Mouse (Mus musculus) brain, adult 2 months (tissue): Measurements from ENCODE around the gene Rps6kb2.

Experiments used
- DNase-seq: peaks from one replicate; pipeline ENCODE4 v3.0.0; 2011; ENCODE audit warnings: low read depth, low spot score

Rps6kb2 gene

DNA sequence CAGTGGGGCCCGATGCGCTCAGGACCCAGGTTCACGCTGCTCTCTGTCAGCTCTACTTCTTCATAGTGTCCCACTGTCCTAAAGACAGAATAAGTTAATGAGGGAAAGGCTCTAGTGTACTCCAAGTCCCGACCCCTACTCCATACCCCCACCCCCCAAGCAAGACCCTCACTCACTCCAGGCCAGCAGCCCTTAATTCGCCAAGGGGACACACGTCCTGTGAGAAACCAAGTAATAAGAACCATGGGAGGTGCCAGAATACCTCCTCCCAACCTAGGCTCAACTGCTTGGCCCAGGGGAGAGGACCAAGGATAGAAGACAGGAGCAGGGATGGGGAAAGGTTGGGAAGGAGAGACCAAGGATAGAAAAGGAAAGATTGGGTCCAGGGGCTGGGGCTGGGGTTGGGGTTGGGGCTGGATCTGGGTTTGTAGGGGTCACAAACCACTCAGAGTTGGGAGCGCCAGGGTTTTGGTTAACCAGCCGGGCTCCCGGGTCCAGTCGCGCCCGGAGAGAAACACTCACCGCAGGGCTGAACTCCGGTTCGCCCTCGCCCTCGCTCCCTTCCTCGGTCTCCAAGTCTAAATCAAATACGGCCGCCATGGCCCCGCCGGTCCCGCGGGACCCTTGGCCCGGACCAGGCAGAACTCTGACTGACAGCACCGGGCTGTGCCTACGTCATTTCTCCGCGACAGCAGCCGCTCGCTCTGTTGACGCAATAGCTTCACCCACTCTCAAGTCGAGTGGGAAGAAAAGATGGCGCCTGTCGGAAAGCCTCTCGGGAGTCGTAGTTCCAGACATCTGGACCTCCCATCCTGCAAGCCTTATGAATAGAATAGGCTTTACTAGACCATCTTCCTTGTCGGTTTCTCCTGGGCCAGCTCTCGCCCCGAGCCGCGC lies at the start of gene Rps6kb2:
TSS of gene Rps6kb2 (minus strand) at position 709 of the 897 bp plus-strand sequence.
- DNase-seq, result peak; percentile 99

DNA sequence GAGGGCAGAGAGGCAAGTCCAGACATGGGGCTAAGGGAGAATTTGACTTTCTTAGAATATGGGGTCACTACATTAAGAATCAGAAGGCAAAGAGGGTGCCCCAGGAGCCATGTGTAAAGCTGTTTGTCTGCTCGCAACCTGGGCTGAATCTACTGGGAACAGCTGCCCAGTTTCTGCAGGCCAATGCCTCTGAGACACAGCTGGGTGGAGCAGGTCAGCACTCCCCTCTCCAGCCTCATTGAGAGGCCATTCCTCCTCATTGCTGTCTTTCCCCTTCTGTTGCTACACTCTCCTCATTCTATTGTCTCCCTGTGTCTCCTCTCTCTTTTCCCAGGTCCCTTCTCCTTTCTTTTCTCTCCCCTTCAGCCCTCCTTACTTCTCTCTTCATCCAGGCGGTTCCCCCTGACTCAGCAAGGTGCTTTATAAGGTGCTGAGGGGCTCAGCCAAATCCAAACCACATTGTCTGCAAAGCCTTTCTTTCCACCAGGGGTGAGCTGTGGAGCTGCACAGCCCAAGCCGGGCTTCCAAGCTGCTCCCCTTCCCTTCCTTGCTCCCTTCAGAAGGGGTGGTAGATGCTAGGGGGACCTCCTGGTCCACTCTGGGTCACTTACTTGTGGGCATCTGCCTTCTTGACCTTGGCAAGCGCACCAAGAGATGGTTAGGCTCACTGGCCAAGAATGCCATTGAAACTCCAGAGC lies 48.9 kb upstream of the Rps6kb2 start:
- no peak for DNase-seq

DNA sequence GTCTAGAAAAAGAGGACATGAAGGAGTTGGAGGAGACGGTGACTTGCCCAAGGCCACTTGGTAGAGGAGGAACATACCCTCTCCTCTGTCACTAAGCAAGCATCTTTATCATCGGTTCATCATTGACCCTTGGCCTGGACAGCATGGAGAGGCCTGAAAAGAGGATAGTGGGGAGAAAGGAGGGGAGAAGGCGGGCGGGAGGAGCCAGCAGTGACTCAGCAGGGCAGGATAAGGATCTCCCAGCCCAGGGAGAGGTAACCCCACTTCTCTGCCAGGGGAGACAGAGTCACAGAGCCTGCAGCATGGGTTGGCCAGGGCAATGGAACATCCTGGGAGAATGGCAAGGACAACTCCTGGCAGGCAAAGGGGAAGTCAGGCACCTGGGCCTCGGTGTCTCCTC lies 45.4 kb upstream of the Rps6kb2 start:
- no peak for DNase-seq

DNA sequence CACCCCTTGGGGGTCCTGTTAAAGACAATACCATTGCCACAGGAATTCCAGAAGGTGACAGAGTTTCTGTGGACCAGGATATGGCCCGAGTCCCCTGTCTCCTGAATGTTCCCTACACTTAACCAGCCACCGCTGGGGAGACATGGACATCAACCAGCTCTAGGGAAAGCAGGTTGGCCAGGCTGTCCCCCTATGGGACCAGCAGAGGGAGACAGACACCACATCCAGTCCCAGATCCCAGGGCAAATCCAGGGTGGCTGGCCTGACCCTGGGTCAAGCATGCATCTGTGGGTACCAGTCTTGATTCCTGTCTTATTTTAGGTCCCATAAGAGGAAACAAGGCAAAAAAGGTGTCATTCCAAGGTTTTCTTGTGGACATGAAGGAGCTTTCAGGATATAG lies 43.8 kb upstream of the Rps6kb2 start:
- peak; percentile 83 for DNase-seq

DNA sequence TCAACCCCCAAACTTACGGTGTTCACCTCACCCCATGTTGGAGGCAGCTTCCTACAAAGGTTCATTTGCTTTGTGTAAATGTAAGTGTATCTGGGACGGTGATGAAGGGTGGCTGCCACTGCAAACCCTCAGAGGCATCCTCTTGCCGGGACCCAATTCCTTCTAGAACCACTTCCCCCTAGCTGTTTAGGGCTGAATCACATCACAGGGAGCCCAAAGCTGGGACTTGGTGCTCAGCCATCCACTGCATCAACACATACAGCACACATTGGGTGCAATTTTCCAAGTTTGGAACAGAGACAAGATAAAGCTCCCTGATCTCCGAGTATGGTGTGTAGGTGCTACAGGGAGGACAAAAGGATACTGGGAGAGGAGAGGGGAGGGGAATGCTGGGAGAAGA lies 41.7 kb upstream of the Rps6kb2 start:
- peak; percentile 63 for DNase-seq

DNA sequence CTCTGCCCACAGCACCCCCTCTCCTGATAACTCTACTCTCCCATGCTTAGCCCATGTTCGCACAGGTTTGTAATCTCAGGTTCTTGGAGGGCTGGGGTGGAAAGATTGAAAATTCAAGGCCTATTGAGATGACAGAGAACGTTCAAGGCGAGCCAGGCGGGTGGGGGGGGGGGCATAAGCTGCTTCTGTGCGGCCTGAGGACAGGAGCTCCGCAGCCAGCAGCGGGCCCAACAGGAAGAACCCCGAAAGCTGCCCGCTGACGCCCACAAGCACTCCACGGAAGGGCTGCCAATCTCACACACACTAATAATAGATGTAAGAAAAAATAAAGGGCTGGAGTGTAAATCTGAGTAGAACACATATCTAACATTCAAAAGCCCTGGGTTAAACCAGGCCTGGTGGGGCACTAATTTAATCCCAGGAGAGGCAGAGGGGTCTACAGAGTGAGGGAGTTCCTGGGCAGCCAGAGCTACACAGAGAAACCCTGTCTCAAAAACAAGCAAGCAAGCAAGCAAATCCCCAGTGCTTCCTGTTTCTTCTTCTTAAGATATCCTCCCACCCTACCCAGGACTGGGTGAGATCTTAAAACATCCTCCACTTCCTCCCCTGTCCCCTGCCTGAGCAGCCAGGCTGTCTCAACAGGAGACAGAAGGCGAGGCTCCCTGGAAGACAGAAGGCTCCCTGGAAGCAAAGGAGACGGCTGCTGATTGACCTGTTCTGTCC lies 40.6 kb upstream of the Rps6kb2 start:
- DNase-seq, result peak; percentile 66

DNA sequence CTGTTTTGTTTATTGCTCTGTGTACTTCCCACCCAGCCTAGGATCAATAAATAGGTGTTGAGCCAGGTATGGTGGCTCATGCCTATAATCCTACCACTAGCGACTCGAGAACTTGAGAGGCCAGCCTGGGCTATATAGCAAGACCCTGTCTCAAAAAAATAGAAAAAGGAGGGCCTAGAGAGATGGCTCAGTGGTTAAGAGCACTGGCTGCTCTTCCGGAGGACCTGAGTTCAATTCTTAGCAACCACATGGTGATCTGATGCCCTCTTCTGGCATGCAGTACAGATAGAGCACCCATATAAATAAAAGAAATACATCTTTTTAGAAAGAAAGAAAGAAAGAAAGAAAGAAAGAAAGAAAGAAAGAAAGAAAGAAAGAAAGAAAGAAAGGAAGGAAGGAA lies 40.0 kb upstream of the Rps6kb2 start:
- DNase-seq, result no peak

DNA sequence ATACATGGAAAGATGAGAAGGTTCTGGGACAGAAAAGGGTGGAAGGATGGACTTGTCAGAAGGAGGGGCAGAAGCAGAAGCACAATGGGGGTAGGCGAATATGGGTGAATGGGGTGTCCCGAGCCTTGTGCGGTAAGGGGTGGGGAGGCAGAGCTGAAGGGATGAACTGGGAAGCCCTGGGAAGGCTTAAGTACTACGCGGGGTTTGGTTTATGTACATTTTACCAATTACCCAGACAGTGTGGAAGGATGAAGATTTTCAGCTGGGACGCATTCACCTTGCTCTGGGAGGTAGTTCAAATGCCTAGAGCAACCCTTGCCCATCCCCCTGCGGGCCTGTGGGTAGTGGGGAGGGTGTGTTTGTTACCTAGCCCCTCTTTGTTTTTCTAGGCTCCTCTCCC lies 39.0 kb upstream of the Rps6kb2 start:
- no peak for DNase-seq

DNA sequence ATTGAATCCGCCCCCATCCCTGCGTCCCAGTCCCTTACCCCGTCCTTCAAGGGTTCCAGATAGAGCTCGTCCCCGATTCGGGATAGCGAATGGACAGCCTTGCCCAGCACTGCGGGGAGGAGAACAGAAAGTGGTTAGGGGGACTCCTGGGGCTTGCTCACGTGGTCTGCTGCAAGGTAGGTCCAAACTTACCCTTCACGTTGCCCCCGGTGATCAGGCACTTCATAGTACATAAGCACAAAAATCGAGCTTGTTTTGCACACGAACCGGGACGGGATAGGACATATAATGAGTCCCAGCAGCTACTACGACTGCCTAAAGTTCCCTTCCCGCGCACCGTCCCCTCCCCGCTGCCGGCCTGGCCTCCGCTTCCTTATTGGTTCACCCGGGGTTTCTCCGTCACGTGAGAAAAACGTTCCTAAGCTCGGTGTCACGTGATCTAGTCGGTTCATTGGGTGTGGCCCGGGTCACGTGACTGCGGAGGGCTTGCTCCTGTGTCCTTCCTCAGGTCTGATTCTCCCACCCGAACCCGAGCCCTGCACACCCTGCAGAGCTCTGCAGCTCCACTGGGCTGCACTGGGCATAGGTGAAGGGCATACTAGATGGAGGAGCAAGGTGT lies 38.2 kb upstream of the Rps6kb2 start, which contains the start of gene Rad9a:
TSS of gene Rad9a (minus strand) at position 372 of the 619 bp plus-strand sequence.
- peak; percentile 99 for DNase-seq

DNA sequence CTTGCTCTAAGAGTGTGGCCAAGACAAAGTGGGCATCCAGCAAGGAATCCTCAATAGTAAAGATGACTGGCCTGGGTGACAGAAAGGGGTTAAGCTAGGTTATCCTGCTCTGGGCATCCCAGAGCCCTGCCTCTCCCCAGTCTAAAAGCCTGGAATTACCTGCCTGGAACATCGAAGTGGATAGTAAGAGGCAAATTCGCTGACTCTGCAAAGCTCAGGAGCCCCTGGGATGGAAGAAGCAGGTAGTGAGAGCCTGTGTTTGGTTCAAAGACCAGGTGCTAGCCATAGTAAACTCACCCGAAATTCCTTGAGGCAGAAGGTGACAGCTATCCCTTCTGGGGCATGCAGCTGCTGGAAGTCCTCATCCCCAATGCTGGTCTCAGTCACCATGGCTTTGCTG lies 34.0 kb upstream of the Rps6kb2 start:
- no peak for DNase-seq

DNA sequence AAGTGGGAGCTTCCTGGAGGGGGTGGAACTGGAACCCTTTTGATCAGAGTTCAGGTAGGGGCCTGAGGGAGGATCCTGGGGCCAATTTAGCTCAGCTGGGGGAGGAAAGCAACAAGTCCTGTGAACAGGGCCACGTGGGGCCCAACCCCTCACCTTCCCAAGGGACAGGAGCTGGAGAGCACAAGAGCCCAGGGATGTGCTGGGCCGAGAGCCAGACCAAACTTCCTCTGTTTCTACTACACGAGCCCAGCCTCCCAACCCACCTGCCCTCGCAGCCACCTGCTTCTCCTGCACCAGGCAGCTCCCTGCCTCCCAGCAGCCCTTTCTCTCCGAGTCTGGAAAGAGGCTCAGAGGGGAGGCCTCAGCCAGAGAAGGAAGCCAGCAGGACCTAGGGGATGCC lies 33.4 kb upstream of the Rps6kb2 start:
- DNase-seq, result peak; percentile 49

DNA sequence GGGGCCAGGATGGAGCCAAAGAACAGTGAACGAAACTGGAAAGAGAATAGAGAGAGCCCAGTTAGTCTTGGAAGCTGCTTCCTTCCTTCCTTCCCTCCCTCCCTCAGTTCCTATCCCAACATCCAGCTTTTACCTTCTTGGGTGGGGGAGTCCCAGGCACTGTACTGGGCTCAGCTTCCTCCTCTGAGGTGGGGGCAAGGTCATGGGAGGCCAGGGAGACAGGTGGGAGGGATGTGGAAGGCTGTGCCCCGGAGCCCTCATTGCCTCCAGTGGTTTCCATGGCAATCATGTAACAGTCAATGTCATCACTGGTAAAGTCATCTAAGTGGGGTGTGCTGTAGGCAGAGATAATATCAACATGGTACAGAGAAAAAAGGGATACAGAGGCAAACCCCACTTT lies 32.9 kb upstream of the Rps6kb2 start:
- DNase-seq, result no peak

DNA sequence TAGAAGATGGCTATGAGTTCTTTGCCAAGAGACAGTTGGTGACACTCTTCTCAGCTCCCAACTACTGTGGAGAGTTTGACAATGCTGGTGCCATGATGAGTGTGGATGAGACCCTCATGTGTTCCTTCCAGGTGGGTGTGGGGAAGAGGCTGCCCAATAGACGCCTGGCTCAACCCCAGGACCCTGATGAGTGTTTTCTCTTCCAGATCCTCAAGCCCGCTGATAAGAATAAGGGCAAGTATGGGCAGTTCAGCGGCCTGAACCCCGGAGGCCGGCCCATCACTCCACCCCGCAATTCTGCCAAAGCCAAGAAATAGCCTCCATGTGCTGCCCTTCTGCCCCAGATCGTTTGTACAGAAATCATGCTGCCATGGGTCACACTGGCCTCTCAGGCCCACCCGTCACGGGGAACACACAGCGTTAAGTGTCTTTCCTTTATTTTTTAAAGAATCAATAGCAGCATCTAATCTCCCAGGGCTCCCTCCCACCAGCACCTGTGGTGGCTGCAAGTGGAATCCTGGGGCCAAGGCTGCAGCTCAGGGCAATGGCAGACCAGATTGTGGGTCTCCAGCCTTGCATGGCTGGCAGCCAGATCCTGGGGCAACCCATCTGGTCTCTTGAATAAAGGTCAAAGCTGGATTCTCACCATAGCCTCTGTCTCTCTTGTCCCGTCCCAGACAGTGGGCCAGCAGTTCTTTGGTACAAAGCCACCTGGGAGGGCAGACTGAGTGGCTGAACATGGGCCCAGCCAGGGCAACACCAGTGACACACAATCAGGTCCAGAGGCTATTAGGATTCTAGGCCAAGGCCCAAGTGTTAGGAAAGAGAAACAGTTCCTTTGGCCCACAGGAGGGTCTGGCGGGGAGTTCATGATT lies 31.9 kb upstream of the Rps6kb2 start:
- peak; percentile 89 for DNase-seq

DNA sequence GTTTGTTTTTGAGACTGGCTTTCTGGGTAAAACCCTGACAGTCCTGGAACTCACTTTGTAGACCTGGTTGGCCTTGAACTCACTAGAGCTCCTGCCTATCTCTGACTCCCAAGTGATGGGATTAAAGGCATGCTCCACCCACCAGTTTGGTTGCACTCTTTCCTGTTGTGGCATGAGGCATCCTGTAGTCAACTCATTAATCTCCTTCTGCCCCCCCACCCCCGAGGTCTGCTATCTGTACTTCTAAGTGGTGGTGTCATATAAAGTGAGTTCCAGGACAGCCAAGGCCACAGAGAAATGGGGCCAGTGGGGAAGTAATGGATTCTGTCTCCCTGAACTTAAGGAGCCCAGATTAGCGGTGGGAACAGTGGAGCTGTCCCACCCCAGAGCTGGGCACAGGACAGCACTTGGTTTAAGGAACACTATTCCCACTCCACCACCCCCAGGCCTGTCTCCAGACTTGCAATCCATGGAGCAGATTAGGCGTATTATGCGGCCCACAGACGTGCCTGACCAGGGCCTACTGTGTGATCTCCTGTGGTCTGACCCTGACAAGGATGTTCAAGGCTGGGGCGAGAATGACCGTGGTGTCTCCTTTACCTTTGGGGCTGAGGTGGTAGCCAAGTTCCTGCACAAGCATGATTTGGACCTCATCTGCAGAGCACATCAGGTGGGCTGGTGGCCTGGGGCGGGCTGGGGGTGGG lies 31.0 kb upstream of the Rps6kb2 start:
- no peak for DNase-seq

DNA sequence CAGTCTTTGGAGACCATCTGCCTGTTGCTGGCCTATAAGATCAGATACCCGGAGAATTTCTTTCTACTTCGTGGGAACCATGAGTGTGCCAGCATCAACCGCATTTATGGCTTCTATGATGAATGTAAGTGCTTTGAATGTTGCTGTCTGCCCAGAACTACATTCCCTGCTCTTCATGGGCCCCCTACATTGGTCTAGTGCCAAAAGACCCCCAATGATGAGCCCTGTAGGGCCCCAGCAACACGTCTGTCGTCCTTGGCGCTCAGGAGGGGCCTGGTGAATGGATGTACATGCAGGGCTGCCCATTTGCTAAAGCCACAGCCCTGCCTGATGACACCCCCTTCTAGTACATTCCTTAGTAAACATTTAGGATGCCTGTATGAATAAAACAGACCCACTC lies 30.0 kb upstream of the Rps6kb2 start:
- no peak for DNase-seq

DNA sequence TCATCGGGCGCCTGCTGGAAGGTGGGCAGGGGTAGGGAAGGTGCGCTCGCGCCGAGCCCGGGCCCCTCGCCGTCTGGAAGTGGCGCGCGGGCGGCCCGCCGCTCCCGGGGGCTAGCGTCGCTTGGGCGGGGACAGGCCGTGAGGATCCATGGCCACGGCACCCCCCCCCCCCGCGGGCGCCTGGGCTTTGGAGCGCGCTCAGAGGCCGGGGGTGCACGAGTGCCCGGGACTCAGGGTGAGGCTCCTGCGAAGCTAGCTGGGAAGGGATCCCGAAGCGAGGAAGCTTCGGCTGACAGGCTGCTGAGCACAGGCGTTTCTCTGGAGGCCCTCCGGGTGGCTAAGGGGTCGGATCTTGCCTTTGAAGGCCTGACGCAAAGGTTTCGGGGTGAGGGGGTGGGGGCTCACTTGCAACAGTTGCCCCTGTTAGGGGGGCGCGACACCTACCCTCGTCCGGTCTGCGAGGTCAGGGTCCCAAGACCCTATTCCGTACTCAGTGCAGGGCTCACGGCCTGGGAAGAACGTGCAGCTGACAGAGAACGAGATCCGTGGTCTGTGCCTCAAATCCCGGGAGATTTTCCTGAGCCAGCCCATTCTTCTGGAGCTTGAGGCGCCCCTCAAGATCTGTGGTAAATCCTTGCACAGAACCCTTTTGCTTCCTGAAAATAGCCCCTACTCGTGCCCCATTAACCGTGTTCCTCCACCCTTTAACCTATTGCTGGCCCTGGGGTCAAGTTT lies 29.3 kb upstream of the Rps6kb2 start:
- peak; percentile 53 for DNase-seq

DNA sequence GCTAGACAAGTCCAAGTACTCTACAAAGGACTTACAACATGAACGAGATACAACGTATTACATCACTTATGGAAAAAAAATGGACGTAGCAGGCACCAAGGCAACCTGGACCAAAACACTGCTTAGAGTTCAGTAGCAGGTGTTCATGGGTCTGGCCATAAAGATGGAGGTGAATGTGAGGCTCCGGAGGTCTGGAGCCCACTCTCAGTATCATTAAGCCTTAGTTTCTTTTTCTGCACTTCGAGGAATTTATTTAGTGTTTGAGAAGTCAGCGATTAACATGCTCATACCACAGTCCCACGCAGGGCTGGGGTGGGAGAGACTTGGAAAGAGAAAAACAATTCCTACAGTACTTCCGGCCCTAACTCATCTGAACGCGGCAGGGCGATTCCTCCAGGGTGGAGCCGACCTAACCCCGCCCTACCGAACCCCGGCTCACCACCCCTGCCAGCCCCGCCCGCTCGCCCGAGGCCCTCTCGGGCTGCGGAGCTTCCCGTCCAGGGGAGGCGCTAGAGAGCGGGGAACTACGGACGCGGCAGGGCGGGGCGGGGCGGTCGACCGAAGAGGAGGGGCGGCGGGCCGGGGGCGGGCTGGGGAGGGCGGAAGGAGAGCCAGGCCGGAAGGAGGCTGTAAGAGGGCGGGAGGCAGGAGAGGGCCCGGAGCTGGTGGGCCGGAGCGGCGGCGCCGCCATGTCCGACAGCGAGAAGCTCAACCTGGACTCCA lies 28.5 kb upstream of the Rps6kb2 start, which contains the start of gene Ppp1ca:
TSS of gene Ppp1ca (plus strand) at position 538 of the 723 bp plus-strand sequence.
- DNase-seq, result peak; percentile 97

DNA sequence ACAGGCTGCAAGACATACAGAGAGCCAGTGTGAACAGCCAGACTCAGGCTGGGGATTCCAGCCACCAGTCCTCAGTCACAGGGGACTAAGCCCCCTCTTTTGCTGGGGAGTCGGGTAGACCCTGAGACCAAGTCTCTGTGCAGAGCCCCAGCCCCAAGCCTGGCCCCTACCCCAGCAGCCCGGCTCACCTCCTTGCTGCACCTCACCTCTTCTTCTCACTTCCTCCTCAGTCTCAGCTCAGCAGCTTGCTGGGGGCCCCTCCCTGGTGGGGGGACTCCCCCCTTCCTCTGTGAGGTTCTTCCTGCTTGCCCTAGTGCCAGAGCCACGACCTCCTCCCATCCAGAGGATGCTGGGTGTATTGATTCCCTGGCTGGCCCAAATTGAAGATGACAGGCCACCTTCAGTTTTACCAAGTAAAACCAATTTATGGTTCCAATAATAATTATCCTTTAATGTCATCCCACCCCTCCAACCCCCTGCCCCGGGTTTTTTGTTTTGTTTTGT lies 27.7 kb upstream of the Rps6kb2 start, which contains the start of gene Tbc1d10c:
TSS of gene Tbc1d10c (minus strand) at position 454 of the 504 bp plus-strand sequence.
- no peak for DNase-seq
